Comparison of ENCODE assay signal across 12 mouse cellular contexts in the genomic region with DNA sequence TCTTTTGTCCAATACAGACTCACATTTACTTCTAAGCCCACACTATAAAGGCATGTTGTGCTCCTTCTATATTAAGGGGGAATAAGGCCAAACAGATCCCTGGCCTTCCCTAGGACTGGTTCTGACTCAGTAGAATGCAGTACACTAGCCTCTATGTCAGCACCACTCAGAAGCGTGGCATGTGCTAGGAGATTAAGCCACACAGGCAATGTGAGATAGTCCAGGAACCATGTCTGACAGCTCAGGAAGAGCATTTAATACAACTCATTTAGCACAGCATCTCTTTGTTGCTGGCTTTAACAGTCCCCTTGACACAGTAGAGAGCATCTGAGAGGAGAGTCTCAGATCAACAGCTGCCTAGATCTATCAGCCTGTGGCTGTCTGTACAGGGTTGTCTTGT.
"Had no signal": no experiment of that assay in that cellular context is flagged by ENCODE, and none has a peak within 500 bp of the region (broad histone marks: within the 10 kb centered on the region; RNA-seq: fewer than 3 reads in every experiment).

No protein-coding gene starts in this region.

- H3K27me3 ChIP-seq: liver, embryonic 13.5 days had no signal

- DNase-seq: kidney, postnatal 25 days; layer of hippocampus, adult 9-11 months; liver, embryonic 13.5 days; lung, adult 2 months; lung, postnatal 14 days; lung, postnatal 4 days; midbrain, embryonic 14.5 days; thymus, adult 18-20 months; thymus, postnatal 36 days had no signal

- H3K27ac ChIP-seq: kidney, postnatal 0 days; layer of hippocampus, adult 2 months; liver, embryonic 13.5 days had no signal

- H3K4me2 ChIP-seq: liver, embryonic 13.5 days; midbrain, embryonic 11.5 days had no signal

- H3K9ac ChIP-seq: liver, embryonic 13.5 days had no signal

- H3K4me3 ChIP-seq: layer of hippocampus, adult 2 months; liver, embryonic 13.5 days had no signal

- H3K4me1 ChIP-seq: liver, embryonic 13.5 days had no signal

- H3K9me3 ChIP-seq: liver, embryonic 13.5 days had no signal
